Mouse (Mus musculus): ENCODE measurements around the gene Chga. TPM values are rescaled to one million over a fixed set of nuclear protein-coding genes. Genes with fewer than 3 reads are reported as not detected.
A peak's percentile ranks its signal among the peaks of the same experiment; 100 is the strongest.

Gene Chga
- polyA plus RNA-seq, 1 experiment from 2014 or later = 14.5 TPM

- Histone ChIP-seq H3K36me3 (peaks cover 8% of the 10 kb centered on the region; the same call in 1 of the 2 replicates), H3K4me3 (no peak overlapping the region), H3K27me3 (ENCODE audit: low read depth, poor library complexity, severe bottlenecking) (no peaks in the 10 kb centered on the region), H3K9me3 (replicated peaks) (no peaks in the 10 kb centered on the region), H3K4me1 (peaks cover 22% of the 10 kb centered on the region), H3K27ac (replicated peaks) (no peak overlapping the region)
- DNase-seq (ENCODE audit: low spot score) = no peak
- WGBS = 84% methylated on average over 11 of the region's 11 CpGs
Measured at GRCm38 (mm10) chr12:102607808-102608517, 53.2 kb downstream of the Chga start.

- Histone ChIP-seq H3K27me3 (ENCODE audit: low read depth, poor library complexity, severe bottlenecking) (no peaks in the 10 kb centered on the region), H3K9me3 (replicated peaks) (no peaks in the 10 kb centered on the region), H3K4me3 (no peak overlapping the region), H3K27ac (replicated peaks) (no peak overlapping the region; the same call in 1 of the 2 replicates), H3K36me3 (no peaks in the 10 kb centered on the region), H3K4me1 (peaks cover 25% of the 10 kb centered on the region)
- 94% methylated on average over 8 of the region's 8 CpGs for WGBS
- no peak for DNase-seq (ENCODE audit: low spot score)
Measured at GRCm38 (mm10) chr12:102610927-102611326, 56.2 kb downstream of the Chga start.

GRCm38 (mm10) chr12:102612431-102612830, 57.7 kb downstream of the Chga start:
- no peaks in the 10 kb centered on the region for H3K9me3 ChIP-seq (replicated peaks)
- no peak for DNase-seq (ENCODE audit: low spot score)
- H3K27ac ChIP-seq (replicated peaks) = peak overlapping the region; percentile 64
- no peaks in the 10 kb centered on the region for H3K27me3 ChIP-seq (ENCODE audit: low read depth, poor library complexity, severe bottlenecking)
- H3K4me3 ChIP-seq = no peak overlapping the region
- H3K36me3 ChIP-seq = no peaks in the 10 kb centered on the region
- peaks cover 39% of the 10 kb centered on the region for H3K4me1 ChIP-seq
- 89% methylated on average over 1 of the region's 1 CpGs for WGBS

- H3K9me3 ChIP-seq (replicated peaks) = no peaks in the 10 kb centered on the region
- 86% methylated on average over 4 of the region's 4 CpGs for WGBS
- no peak for DNase-seq (ENCODE audit: low spot score)
- H3K4me3 ChIP-seq = no peak overlapping the region
- no peaks in the 10 kb centered on the region for H3K36me3 ChIP-seq
- no peak overlapping the region for H3K27ac ChIP-seq (replicated peaks)
- H3K4me1 ChIP-seq = peaks cover 36% of the 10 kb centered on the region
- H3K27me3 ChIP-seq (ENCODE audit: low read depth, poor library complexity, severe bottlenecking) = no peaks in the 10 kb centered on the region
Measured at GRCm38 (mm10) chr12:102613411-102613810, 58.6 kb downstream of the Chga start.

Other genes starting within 250 kb of the Chga start
- gene Lgmn, start 115.2 kb upstream of the Chga start, polyA plus RNA-seq (2016; fragmentation: Nextera tagmentation; extraction: Ambion mirVana) = 46.5 and 50.8 TPM in 2 replicates
- gene Golga5, start 85.8 kb upstream of the Chga start, polyA plus RNA-seq (2016; fragmentation: Nextera tagmentation; extraction: Ambion mirVana) = 24.6 and 30.3 TPM in 2 replicates
- 16.1 and 16.9 TPM in 2 replicates for gene Itpk1, start 150.0 kb downstream of the Chga start, polyA plus RNA-seq (2016; fragmentation: Nextera tagmentation; extraction: Ambion mirVana)
- gene Moap1, start 188.7 kb downstream of the Chga start, polyA plus RNA-seq (2016; fragmentation: Nextera tagmentation; extraction: Ambion mirVana) = 38.4 and 44.6 TPM in 2 replicates
- gene Tmem251, start 188.8 kb downstream of the Chga start, polyA plus RNA-seq (2016; fragmentation: Nextera tagmentation; extraction: Ambion mirVana) = 13.2 and 14.0 TPM in 2 replicates
- not detected in 2 replicates for gene Gm28051, start 202.8 kb downstream of the Chga start, polyA plus RNA-seq (2016; fragmentation: Nextera tagmentation; extraction: Ambion mirVana)
- 50.3 and 52.7 TPM in 2 replicates for gene Gon7, start 202.8 kb downstream of the Chga start, polyA plus RNA-seq (2016; fragmentation: Nextera tagmentation; extraction: Ambion mirVana)
- gene Ubr7, start 203.0 kb downstream of the Chga start, polyA plus RNA-seq (2016; fragmentation: Nextera tagmentation; extraction: Ambion mirVana) = 64.4 and 67.1 TPM in 2 replicates
- 34.8 and 37.3 TPM in 2 replicates for gene Gm20604, start 203.7 kb downstream of the Chga start, polyA plus RNA-seq (2016; fragmentation: Nextera tagmentation; extraction: Ambion mirVana)

Data from midbrain, embryonic 10.5 days (tissue).